In the genomic region with DNA sequence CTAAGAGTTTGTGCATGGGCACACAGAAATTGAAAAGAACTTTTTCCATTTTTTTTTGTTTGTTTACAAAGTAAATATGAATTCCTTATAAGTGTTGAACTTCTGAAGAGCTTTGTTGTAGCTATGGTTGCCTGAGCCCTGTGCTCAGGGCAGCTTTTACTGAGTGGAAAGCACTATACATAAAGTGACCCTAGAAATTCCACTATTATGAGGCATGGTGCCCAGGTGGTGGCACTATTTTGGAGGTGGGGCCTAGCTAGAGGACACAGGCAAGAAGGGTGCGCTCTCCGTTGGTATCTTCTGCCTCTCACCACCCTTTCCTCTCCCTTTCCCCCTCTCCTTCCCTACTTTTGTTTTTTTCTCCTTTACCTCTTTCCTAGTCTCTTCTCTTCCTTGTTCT, we compare ENCODE assay signal across 32 mouse cellular contexts. TPM values are rescaled to one million over a fixed set of nuclear protein-coding genes. Genes with fewer than 3 reads are reported as not detected.
A peak's percentile ranks its signal among the peaks of the same experiment; 100 is the strongest.
DNase-seq lines count a peak whose midpoint lies in the region; ATAC-seq lines count a peak whose summit lies in the region.
"Had no signal": no experiment of that assay in that cellular context is flagged by ENCODE, and none has a peak within 500 bp of the region (broad histone marks: within the 10 kb centered on the region; RNA-seq: fewer than 3 reads in every experiment).

No protein-coding gene starts in this region.

- H3K36me3 ChIP-seq in heart, embryonic 10.5 days, result no peaks in the 10 kb centered on the region
- H3K36me3 ChIP-seq in lung, embryonic 16.5 days (ENCODE audit: control insufficient read depth, insufficient read depth, low read length), result no peaks in the 10 kb centered on the region
- H3K36me3 ChIP-seq in forebrain, embryonic 11.5 days (ENCODE audit: control insufficient read depth, insufficient read depth, low read length), result no peaks in the 10 kb centered on the region
- H3K36me3 ChIP-seq: embryonic facial prominence, embryonic 10.5 days; embryonic facial prominence, embryonic 15.5 days; hindbrain, embryonic 12.5 days; intestine, embryonic 15.5 days; limb, embryonic 13.5 days; liver, embryonic 12.5 days; neural tube, embryonic 15.5 days; stomach, embryonic 15.5 days had no signal

- WGBS in heart, embryonic 10.5 days, result 73% methylated on average over 2 of the region's 2 CpGs
- 55% methylated on average over 2 of the region's 2 CpGs for WGBS in lung, embryonic 16.5 days
- WGBS in forebrain, embryonic 11.5 days, result 65% methylated on average over 2 of the region's 2 CpGs

- intact Hi-C loops in heart, postnatal 10 days (cut with DNase I), result no loop called here

- peak; percentile 32 to 52 for DNase-seq in heart, postnatal 10 days
- DNase-seq in heart, embryonic 10.5 days (ENCODE audit: low spot score), result no peak
- DNase-seq in lung, postnatal 10 days, result peak; percentile 43
- DNase-seq in thymus, postnatal 4 days, result no peak
- DNase-seq in forebrain, embryonic 11.5 days (ENCODE audit: low spot score), result no peak
- DNase-seq: adrenal gland, adult 8-10 months; B cell, adult 2 months; cerebellum, adult 8-10 months; cerebellum, postnatal 25 days; gastrocnemius, postnatal 14 days; kidney, adult 8-10 months; kidney, postnatal 4 days; lung, embryonic 14.5 days; midbrain, embryonic 14.5 days; retina, postnatal 1 day; right cerebral cortex, postnatal 14 days; thymus, postnatal 14 days had no signal

- peak; percentile 57; the same call in 1 of the 2 replicates for ATAC-seq in lung, embryonic 16.5 days (ENCODE audit: low read depth)
- 0 out of 2 replicates have a peak, but pooled peaks have one; percentile 26 for ATAC-seq in megakaryocyte progenitor cell, adult 5-6 weeks (replicated peaks; ENCODE audit: poor library complexity)
- ATAC-seq in forebrain, embryonic 11.5 days (replicated peaks; ENCODE audit: low FRiP score), result no peak
- ATAC-seq: activated CD4-positive, CD25-positive, alpha-beta regulatory T cell, adult 4 months; forebrain, embryonic 13.5 days; hindbrain, postnatal 0 days; intestine, embryonic 15.5 days; liver, embryonic 12.5 days had no signal

- no peak overlapping the region for H3K27ac ChIP-seq in heart, embryonic 10.5 days
- no peak overlapping the region for H3K27ac ChIP-seq in lung, embryonic 16.5 days (ENCODE audit: low read length)
- H3K27ac ChIP-seq in forebrain, embryonic 11.5 days (ENCODE audit: low read depth, low read length), result no peak overlapping the region
- H3K27ac ChIP-seq: embryonic facial prominence, embryonic 10.5 days; embryonic facial prominence, embryonic 15.5 days; forebrain, embryonic 13.5 days; hindbrain, embryonic 12.5 days; hindbrain, postnatal 0 days; intestine, embryonic 15.5 days; kidney, postnatal 0 days; limb, embryonic 13.5 days; liver, embryonic 12.5 days; neural tube, embryonic 15.5 days; stomach, embryonic 15.5 days had no signal

- H3K4me3 ChIP-seq in heart, embryonic 10.5 days, result no peak overlapping the region
- no peak overlapping the region for H3K4me3 ChIP-seq in lung, embryonic 16.5 days (ENCODE audit: low read length)
- H3K4me3 ChIP-seq in forebrain, embryonic 11.5 days (ENCODE audit: low read depth, low read length), result no peak overlapping the region
- H3K4me3 ChIP-seq: embryonic facial prominence, embryonic 10.5 days; embryonic facial prominence, embryonic 15.5 days; forebrain, embryonic 13.5 days; hindbrain, embryonic 12.5 days; intestine, embryonic 15.5 days; limb, embryonic 13.5 days; liver, embryonic 12.5 days; megakaryocyte, embryonic 14.5 days; neural tube, embryonic 15.5 days; stomach, embryonic 15.5 days had no signal

- no peaks in the 10 kb centered on the region for H3K9me3 ChIP-seq in heart, embryonic 10.5 days
- no peaks in the 10 kb centered on the region for H3K9me3 ChIP-seq in lung, embryonic 16.5 days (ENCODE audit: control insufficient read depth, low read length)
- no peaks in the 10 kb centered on the region for H3K9me3 ChIP-seq in forebrain, embryonic 11.5 days (ENCODE audit: control insufficient read depth, low read length)
- H3K9me3 ChIP-seq: embryonic facial prominence, embryonic 10.5 days; embryonic facial prominence, embryonic 15.5 days; forebrain, embryonic 13.5 days; hindbrain, embryonic 12.5 days; intestine, embryonic 15.5 days; limb, embryonic 13.5 days; liver, embryonic 12.5 days; megakaryocyte, embryonic 14.5 days; neural tube, embryonic 15.5 days; stomach, embryonic 15.5 days had no signal

- no peaks in the 10 kb centered on the region for H3K27me3 ChIP-seq in heart, embryonic 10.5 days (ENCODE audit: insufficient read depth, poor library complexity, severe bottlenecking)
- no peaks in the 10 kb centered on the region for H3K27me3 ChIP-seq in lung, embryonic 16.5 days (ENCODE audit: control insufficient read depth, insufficient read depth, low read depth, low read length)
- no peaks in the 10 kb centered on the region for H3K27me3 ChIP-seq in forebrain, embryonic 11.5 days (ENCODE audit: control insufficient read depth, insufficient read depth, low read length)
- H3K27me3 ChIP-seq: embryonic facial prominence, embryonic 15.5 days; forebrain, embryonic 13.5 days; hindbrain, embryonic 12.5 days; intestine, embryonic 15.5 days; limb, embryonic 13.5 days; liver, embryonic 12.5 days; megakaryocyte, embryonic 14.5 days; neural tube, embryonic 15.5 days; stomach, embryonic 15.5 days had no signal

- H3K4me2 ChIP-seq in lung, embryonic 16.5 days (ENCODE audit: low read depth, low read length), result no peak overlapping the region
- H3K4me2 ChIP-seq in forebrain, embryonic 11.5 days (ENCODE audit: low read depth, low read length, severe bottlenecking), result no peak overlapping the region
- H3K4me2 ChIP-seq: embryonic facial prominence, embryonic 15.5 days; forebrain, embryonic 13.5 days; hindbrain, embryonic 12.5 days; intestine, embryonic 15.5 days; limb, embryonic 13.5 days; liver, embryonic 12.5 days; lung, embryonic 14.5 days; neural tube, embryonic 15.5 days; stomach, embryonic 15.5 days had no signal

- H3K4me1 ChIP-seq in heart, embryonic 10.5 days, result no peaks in the 10 kb centered on the region
- peaks cover 5% of the 10 kb centered on the region; the same call in 1 of the 2 replicates for H3K4me1 ChIP-seq in lung, embryonic 16.5 days (replicated peaks; ENCODE audit: control insufficient read depth, insufficient read depth, low read length)
- H3K4me1 ChIP-seq in forebrain, embryonic 11.5 days (replicated peaks; ENCODE audit: control insufficient read depth, insufficient read depth, low read length), result no peaks in the 10 kb centered on the region
- H3K4me1 ChIP-seq: embryonic facial prominence, embryonic 10.5 days; embryonic facial prominence, embryonic 15.5 days; forebrain, embryonic 13.5 days; hindbrain, embryonic 12.5 days; intestine, embryonic 15.5 days; limb, embryonic 13.5 days; liver, embryonic 12.5 days; neural tube, embryonic 15.5 days; stomach, embryonic 15.5 days had no signal

- no peak overlapping the region for H3K9ac ChIP-seq in lung, embryonic 16.5 days (ENCODE audit: low read length)
- H3K9ac ChIP-seq in forebrain, embryonic 11.5 days (ENCODE audit: low read length), result no peak overlapping the region
- H3K9ac ChIP-seq: embryonic facial prominence, embryonic 15.5 days; forebrain, embryonic 13.5 days; hindbrain, embryonic 12.5 days; intestine, embryonic 15.5 days; limb, embryonic 13.5 days; liver, embryonic 12.5 days; lung, embryonic 14.5 days; neural tube, embryonic 15.5 days; stomach, embryonic 15.5 days had no signal

RNA-seq across cellular contexts. Expression of a gene that starts 18.9 kb away (rescaled TPM):
- 10 to 100 TPM; 30.5 to 34.7 TPM for total RNA-seq in heart, postnatal 10 days (2021)
- polyA plus RNA-seq in heart, embryonic 10.5 days (2016; fragmentation: Nextera tagmentation; extraction: Ambion mirVana), result 7.4 and 8.1 TPM in 2 replicates
- polyA plus RNA-seq in lung, embryonic 16.5 days (2015; fragmentation: Nextera tagmentation; extraction: Ambion mirVana), result 10.1 and 10.3 TPM in 2 replicates
- 36.0 and 36.8 TPM in 2 replicates for total RNA-seq in megakaryocyte progenitor cell, adult 5-6 weeks (2015)
- 31.4 and 32.4 TPM in 2 replicates for total RNA-seq in megakaryocyte progenitor cell, adult 5-6 weeks (2017)
- polyA plus RNA-seq in forebrain, embryonic 11.5 days (2014; fragmentation: Nextera tagmentation; extraction: Ambion mirVana), result 12.0 and 13.4 TPM in 2 replicates

Comparison
In these comparisons a context has a peak if more than half of its experiments do, and no peak if none do; other contexts are left out.
1. DNase-seq: peak in heart, postnatal 10 days (2 of 2) and lung, postnatal 10 days (single experiment); none in heart, embryonic 10.5 days (single experiment), thymus, postnatal 4 days (single experiment) and forebrain, embryonic 11.5 days (single experiment).